Mouse (Mus musculus) stomach, embryonic 15.5 days (tissue): Measurements from ENCODE around the gene Pus7l. TPM values are rescaled to one million over a fixed set of nuclear protein-coding genes. Genes with fewer than 3 reads are reported as not detected.

Source experiments
- ATAC-seq: fragments of 200-750 bp; cut with Nextera tagmentation; 2 replicates; pipeline ENCODE4 v1.8.0; 2017; ENCODE audit warnings: low read depth, moderate number of reproducible peaks, moderate TSS enrichment; ENCODE audit not compliant: insufficient read depth, low FRiP score
- H3K27ac ChIP-seq: fragments of 300-500 bp; sonication (generic); 2 replicates; pipeline ENCODE4 v1.5.1; 2015; ENCODE audit warnings: mild to moderate bottlenecking, inconsistent platforms
- H3K27me3 ChIP-seq: fragments of 300-500 bp; sonication (generic); replicated peaks from 2 replicates; pipeline ENCODE4 v1.6.1; 2015; ENCODE audit warnings: inconsistent platforms
- H3K36me3 ChIP-seq: fragments of 300-500 bp; sonication (generic); 2 replicates; pipeline ENCODE4 v1.6.1; 2015; ENCODE audit warnings: inconsistent platforms
- H3K4me1 ChIP-seq: fragments of 300-500 bp; sonication (generic); 2 replicates; pipeline ENCODE4 v1.6.1; 2015; ENCODE audit warnings: inconsistent platforms
- H3K4me2 ChIP-seq: fragments of 300-500 bp; sonication (generic); 2 replicates; pipeline ENCODE4 v1.6.1; 2015; ENCODE audit warnings: mild to moderate bottlenecking, inconsistent platforms
- H3K4me3 ChIP-seq: fragments of 300-500 bp; sonication (generic); replicated peaks from 2 replicates; pipeline ENCODE4 v1.5.1; 2015; ENCODE audit warnings: inconsistent platforms
- H3K9ac ChIP-seq: fragments of 300-500 bp; sonication (generic); 2 replicates; pipeline ENCODE4 v1.6.1; 2015; ENCODE audit warnings: inconsistent platforms
- H3K9me3 ChIP-seq: fragments of 300-500 bp; sonication (generic); 2 replicates; pipeline ENCODE4 v1.6.1; 2016; ENCODE audit warnings: inconsistent platforms
- WGBS: fragments of 180-500 bp; shearing (Covaris S2); methylation state at CpG from one replicate; pipeline ENCODE4 v1.1.7; 2015; 5-methylcytosine and 5-hydroxymethylcytosine counted together
- polyA plus RNA-seq: library from polyadenylated mRNA; unstranded; fragments of >200 nt; fragmentation: Nextera tagmentation; extraction: Ambion mirVana; gene quantifications from 2 replicates; pipeline ENCODE4 v1.2.1, GENCODE M21; 2015

Pus7l gene
- polyA plus RNA-seq, 1 experiment from 2014 or later = 7.5 TPM

DNA sequence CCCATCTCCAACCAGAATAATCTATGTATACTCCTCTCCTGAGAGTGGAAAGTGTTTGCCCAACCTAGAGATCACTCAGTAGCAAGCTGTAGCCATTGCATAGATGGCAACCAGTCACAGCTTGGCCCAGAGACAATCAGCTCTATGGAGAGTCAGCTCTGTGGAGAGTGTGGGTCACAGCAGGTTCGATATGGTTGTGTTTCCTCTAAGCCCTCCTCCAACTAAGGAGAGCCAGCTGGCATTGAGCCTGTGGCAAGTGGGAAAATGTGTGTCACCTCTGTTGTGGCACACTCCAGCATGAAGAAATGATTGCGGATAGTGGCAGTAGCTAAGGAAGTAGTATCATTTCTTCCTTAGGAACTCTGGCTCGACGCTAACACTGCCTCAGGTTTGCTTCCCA lies 28.2 kb upstream of the Pus7l start:
- H3K9me3 ChIP-seq = no peaks in the 10 kb centered on the region
- H3K4me2 ChIP-seq = no peak overlapping the region
- no peak for ATAC-seq
- WGBS = 66% methylated on average over 4 of the region's 4 CpGs
- no peaks in the 10 kb centered on the region for H3K4me1 ChIP-seq
- no peaks in the 10 kb centered on the region for H3K27me3 ChIP-seq
- H3K36me3 ChIP-seq = no peaks in the 10 kb centered on the region
- no peak overlapping the region for H3K9ac ChIP-seq
- no peak overlapping the region for H3K4me3 ChIP-seq
- H3K27ac ChIP-seq = 0 out of 2 replicates have a peak overlapping the region, but pooled peaks have one; percentile 5

DNA sequence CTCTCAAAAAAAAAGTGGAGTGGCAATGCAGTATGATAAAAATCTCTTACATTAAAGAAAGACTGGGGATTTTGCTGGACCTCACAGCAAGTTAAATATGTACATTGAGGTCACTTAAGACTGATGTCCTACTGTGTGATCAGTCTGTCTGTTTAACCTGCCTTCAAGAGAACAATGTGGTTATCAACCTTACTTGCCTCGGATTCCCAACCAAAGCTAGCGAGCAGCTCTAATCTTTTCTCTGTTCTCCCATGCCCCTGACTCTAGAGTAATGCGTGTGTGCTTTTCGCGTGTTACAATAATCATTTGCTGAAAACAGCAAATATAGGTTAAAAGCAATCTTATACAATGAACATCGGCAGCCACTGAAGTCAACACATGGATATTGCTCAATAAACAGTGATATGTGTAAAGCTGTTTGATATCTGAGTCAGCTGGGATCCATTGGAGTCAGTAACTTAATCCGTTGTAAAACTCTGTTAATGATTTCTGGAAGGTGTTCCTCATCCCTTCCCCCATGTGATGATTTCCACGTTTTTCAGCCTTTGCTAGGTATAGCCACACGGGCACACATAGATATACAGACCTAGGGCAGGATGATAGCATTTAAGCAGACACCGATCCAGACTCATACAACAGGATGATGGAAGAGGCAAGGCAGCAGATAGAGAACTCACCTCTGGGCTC lies 25.3 kb upstream of the Pus7l start:
- Histone ChIP-seq H3K4me2 (no peak overlapping the region), H3K36me3 (0 out of 2 replicates have a peak, but pooled peaks cover 3% of the 10 kb centered on the region), H3K27ac (no peak overlapping the region), H3K27me3 (no peaks in the 10 kb centered on the region), H3K4me1 (no peaks in the 10 kb centered on the region), H3K9ac (no peak overlapping the region), H3K4me3 (no peak overlapping the region), H3K9me3 (no peaks in the 10 kb centered on the region)
- 60% methylated on average over 10 of the region's 10 CpGs for WGBS
- ATAC-seq = peak; percentile 79

DNA sequence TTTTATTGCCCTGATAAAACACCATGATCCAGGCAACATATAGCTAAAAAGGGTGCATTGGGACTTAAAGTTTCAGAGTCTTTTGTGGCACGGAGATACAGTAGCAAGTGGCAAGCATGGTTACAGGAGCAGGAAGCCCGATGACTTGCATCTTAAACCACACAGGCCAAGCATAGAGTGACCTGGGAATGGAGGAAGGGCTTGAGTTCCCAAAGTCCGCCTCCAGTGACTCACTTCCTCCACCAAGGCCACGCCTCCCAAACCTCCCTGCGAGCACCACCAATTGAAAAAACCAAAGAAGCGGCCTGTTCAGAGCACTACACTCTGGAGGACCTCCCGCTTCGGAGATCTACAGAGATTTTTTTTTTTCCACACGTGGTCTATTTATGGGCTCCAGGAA lies 22.5 kb upstream of the Pus7l start:
- 0 out of 2 replicates have a peak, but pooled peaks cover 7% of the 10 kb centered on the region for H3K36me3 ChIP-seq
- H3K27me3 ChIP-seq = no peaks in the 10 kb centered on the region
- no peak for ATAC-seq
- H3K4me2 ChIP-seq = no peak overlapping the region
- H3K9me3 ChIP-seq = no peaks in the 10 kb centered on the region
- H3K9ac ChIP-seq = no peak overlapping the region
- WGBS = 84% methylated on average over 9 of the region's 9 CpGs
- no peak overlapping the region for H3K27ac ChIP-seq
- no peaks in the 10 kb centered on the region for H3K4me1 ChIP-seq
- no peak overlapping the region for H3K4me3 ChIP-seq

DNA sequence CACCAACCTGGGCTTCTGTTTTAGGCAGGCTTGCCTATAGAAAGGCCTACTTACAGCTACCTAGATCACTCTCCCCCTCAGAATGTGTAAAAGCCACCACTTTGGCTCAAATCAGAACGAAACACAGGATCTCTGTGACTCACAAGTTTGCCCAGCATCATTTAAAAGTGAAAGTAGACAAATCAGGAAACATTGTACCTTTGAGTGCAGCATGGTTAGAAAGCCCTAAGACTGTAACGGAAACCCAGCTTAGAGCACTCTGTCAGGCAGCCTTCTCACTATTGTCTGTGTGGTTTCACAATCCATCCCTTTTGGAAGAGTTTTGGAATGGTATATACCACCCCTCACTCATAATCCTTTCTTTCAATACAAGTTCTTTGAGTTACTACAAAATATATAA lies 21.6 kb upstream of the Pus7l start:
- Histone ChIP-seq H3K4me3 (no peak overlapping the region), H3K36me3 (0 out of 2 replicates have a peak, but pooled peaks cover 7% of the 10 kb centered on the region), H3K27ac (no peak overlapping the region), H3K9ac (no peak overlapping the region), H3K9me3 (no peaks in the 10 kb centered on the region), H3K4me1 (no peaks in the 10 kb centered on the region), H3K4me2 (no peak overlapping the region), H3K27me3 (no peaks in the 10 kb centered on the region)
- WGBS = 80% methylated on average over 2 of the region's 2 CpGs
- no peak for ATAC-seq

DNA sequence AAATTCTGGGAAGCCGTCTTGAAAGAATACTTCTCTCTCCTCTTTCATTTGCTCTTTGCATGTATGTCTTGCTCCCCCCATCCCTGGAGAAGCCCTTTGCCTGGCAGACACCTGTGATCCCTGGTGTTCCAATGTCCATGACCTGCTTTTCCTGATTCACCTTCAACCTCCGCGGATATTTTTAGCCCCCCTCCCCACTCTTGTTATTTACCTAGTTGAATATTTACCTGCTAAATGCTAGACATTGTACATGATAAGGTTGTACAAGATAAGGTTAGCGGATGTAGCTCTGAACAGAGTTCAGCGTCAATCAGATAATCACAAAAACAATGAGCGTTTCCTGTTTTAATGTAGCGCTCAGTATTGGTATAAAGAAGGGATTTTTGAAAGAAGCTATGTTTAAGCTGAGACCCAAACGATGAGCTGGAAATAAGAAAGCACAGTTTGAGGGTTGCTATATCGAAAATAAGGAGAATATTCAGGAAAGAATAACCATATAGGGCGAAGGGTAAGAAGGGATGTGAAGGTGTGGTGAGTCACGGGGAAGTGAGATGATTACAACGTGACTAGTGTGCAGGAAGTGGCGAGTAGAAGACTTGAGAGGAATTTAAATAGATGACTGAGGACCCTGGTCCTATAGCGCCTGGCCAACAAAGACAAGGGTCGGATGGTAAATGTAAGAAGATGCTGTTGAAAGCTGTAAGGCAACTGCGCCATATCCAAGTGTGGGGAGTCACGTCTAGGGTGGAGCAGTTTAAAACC lies 15.7 kb upstream of the Pus7l start:
- Histone ChIP-seq H3K36me3 (0 out of 2 replicates have a peak, but pooled peaks cover 4% of the 10 kb centered on the region), H3K27me3 (no peaks in the 10 kb centered on the region), H3K27ac (no peak overlapping the region), H3K4me1 (no peaks in the 10 kb centered on the region), H3K4me2 (no peak overlapping the region), H3K9ac (no peak overlapping the region), H3K9me3 (no peaks in the 10 kb centered on the region), H3K4me3 (no peak overlapping the region)
- peak; percentile 35; the same call in 1 of the 2 replicates for ATAC-seq
- WGBS = 67% methylated on average over 17 of the region's 17 CpGs

DNA sequence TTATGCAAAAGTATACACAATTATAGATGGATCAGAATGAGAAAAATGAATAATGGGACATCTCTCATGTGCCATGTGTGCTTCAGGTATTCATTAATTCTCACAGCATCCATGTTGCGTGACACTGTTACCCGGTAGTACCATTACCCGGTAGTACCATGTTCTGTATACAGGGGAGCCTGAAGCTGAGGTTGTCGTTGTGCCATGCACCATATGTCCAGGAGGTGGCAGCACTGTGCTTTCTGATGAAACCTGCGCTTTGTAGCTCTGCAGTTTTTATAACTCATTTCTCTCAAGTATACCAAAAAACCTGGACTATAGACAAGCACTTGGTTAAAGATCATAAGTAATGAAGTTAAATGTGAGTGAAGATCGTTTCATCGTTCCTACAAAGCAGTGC lies 14.1 kb upstream of the Pus7l start:
- Histone ChIP-seq H3K36me3 (0 out of 2 replicates have a peak, but pooled peaks cover 4% of the 10 kb centered on the region), H3K4me2 (no peak overlapping the region), H3K27ac (no peak overlapping the region), H3K27me3 (no peaks in the 10 kb centered on the region), H3K4me1 (no peaks in the 10 kb centered on the region), H3K9me3 (no peaks in the 10 kb centered on the region), H3K9ac (no peak overlapping the region), H3K4me3 (no peak overlapping the region)
- 20% methylated on average over 7 of the region's 7 CpGs for WGBS
- ATAC-seq = peak; percentile 70; the same call in 1 of the 2 replicates

DNA sequence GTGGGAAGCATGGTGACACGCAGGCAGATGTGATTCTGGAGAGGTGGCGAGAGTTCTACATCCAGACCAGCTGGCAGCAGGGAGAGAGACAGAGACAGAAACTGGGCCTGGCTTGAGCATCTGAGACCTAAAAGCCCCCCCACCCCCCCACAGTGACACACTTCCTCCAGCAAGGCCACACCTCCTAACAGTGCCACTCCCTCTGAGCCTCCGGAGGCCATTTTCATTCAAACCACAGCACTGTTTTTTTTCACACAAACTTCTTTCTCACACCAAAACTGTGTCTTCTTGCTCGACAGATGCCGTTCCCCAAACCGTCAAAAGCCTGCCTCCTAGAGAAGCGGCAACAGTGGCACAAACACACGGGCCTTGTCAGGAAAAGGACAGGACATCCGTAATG lies 10.2 kb upstream of the Pus7l start:
- no peak overlapping the region for H3K9ac ChIP-seq
- no peak overlapping the region for H3K4me3 ChIP-seq
- no peak overlapping the region for H3K27ac ChIP-seq
- no peak overlapping the region for H3K4me2 ChIP-seq
- H3K9me3 ChIP-seq = no peaks in the 10 kb centered on the region
- no peak for ATAC-seq
- WGBS = 93% methylated on average over 9 of the region's 9 CpGs
- no peaks in the 10 kb centered on the region for H3K27me3 ChIP-seq
- H3K36me3 ChIP-seq = 0 out of 2 replicates have a peak, but pooled peaks cover 3% of the 10 kb centered on the region
- H3K4me1 ChIP-seq = no peaks in the 10 kb centered on the region

DNA sequence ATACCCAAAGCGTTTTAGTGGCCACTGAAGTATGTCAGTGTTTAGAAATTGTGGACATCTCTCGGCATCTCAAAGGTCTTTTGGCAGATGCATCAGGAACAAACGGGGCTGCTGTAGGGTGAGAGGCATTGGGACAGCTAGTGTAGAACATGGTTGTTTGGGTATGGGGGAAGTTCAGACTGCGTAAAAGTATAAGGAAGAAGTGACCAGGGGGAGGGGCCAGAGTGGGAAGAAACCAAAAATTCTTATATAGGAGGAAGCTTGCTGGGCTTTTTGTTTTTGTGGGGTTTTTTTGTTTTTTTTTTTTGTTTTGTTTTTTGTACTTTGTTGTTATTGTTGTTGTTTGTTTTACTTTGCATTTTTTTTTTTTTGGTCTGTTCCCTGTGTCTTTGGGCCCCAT lies 1.5 kb upstream of the Pus7l start:
- Histone ChIP-seq H3K36me3 (no peaks in the 10 kb centered on the region), H3K27me3 (no peaks in the 10 kb centered on the region), H3K4me2 (peak overlapping the region; percentile 85; the same call in 1 of the 2 replicates), H3K4me3 (no peak overlapping the region), H3K9ac (no peak overlapping the region), H3K27ac (no peak overlapping the region), H3K4me1 (no peaks in the 10 kb centered on the region), H3K9me3 (no peaks in the 10 kb centered on the region)
- 64% methylated on average over 4 of the region's 4 CpGs for WGBS
- no peak for ATAC-seq

DNA sequence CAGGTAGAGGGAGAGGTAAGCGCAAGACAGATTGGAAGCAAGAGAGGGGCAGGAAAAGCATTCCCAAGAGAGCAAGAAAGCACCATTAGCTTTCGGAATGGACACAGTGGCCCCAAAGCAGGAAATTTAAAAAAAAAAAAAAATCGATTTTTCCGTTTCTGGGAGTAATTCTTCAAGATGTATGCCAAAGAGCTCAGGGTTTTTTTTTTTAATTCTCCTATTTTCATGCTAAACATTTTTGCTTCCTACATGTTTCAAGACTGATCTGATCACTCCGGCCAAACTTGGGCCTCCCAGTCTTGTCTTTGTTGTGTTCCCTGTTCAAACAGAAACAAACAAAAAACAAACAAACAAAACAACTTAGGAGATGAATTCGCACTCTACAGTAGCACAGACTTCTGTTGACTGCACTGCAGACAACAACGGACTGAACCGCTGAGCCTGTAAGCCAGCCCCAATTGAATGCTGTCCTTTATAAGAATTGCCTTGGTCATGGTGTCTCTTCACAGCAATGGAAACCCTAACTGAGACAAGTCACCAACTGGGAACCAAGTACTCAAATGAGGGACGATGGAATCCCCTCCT lies 797 bp upstream of the Pus7l start:
- no peaks in the 10 kb centered on the region for H3K36me3 ChIP-seq
- WGBS = 35% methylated on average over 9 of the region's 9 CpGs

DNA sequence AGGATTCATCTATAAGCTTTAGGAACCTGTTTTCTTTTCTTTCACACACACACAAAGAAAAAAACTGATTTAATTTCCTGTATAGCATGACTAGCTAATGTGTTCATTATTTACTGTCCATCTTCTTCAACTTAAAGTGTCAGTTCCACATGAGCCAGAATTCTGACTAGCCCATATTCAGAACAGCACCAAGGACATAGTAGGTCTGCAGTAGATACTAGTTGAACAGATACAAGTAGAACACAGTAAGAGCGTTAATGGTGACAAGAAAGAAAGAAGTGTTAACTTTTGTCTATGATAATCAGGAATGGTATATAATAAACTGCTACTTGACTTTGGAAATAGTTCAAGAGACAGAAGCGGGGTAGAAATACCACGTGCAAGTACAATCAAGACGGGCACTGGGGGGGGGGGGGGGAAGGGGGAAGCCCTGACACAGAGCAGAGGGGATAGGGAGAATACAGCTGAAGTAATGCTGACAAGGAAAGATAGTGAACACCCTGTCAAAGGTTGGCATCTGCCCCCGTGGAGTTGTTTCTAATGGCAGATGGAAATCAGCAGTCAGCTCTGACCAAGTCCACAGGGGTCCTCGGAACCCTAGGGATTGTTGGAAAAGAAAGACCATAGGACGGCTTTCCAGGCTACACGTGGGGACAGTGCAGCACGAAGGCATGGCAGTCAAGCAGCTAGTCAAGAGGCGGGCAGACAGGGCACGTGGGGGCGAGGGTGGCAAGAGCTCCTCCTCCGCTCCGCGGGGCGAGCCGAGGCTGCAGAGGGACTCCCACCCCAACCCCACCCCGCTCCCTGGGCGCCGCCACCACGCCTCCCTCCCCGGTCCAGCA lies 559 bp downstream of the Pus7l start:
- peak; percentile 82 for ATAC-seq
- Histone ChIP-seq H3K4me3 (peak overlapping the region; percentile 61), H3K9ac (peak overlapping the region; percentile 32; the same call in 1 of the 2 replicates), H3K27me3 (no peaks in the 10 kb centered on the region), H3K27ac (peak overlapping the region; percentile 71), H3K4me2 (peak overlapping the region; percentile 85), H3K9me3 (no peaks in the 10 kb centered on the region), H3K36me3 (no peaks in the 10 kb centered on the region), H3K4me1 (no peaks in the 10 kb centered on the region)
- 8% methylated on average over 21 of the region's 22 CpGs for WGBS

More for the DNA sequence above, 797 bp upstream of the Pus7l start:
- Histone ChIP-seq H3K4me1 (no peaks in the 10 kb centered on the region), H3K27ac (peak overlapping the region; percentile 89), H3K4me2 (peak overlapping the region; percentile 85), H3K27me3 (no peaks in the 10 kb centered on the region), H3K9me3 (no peaks in the 10 kb centered on the region), H3K4me3 (peak overlapping the region; percentile 61), H3K9ac (peak overlapping the region; percentile 44)
- no peak for ATAC-seq

DNA sequence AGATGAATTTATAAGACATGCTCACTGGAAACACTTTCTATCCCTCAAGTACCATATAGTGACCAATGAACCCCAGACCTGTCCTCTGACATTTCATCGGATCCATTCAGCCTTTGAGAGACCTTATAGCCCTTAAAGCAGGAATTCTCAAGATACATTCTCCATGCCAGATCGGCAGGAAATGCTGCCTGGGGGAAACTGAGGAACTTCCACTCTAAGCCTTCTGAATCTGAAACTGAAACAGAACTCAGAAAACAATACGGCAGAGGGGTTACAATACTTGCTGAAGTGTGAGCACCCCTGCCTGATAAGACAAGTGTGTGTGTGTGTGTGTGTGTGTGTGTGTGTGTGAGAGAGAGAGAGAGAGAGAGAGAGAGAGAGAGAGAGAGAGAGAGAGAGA lies 4.1 kb downstream of the Pus7l start:
- WGBS = 85% methylated on average over 3 of the region's 3 CpGs

More for the DNA sequence above, 4.1 kb downstream of the Pus7l start:
- no peak overlapping the region for H3K4me2 ChIP-seq
- H3K4me1 ChIP-seq = no peaks in the 10 kb centered on the region
- no peaks in the 10 kb centered on the region for H3K27me3 ChIP-seq
- H3K27ac ChIP-seq = no peak overlapping the region
- H3K9me3 ChIP-seq = no peaks in the 10 kb centered on the region
- no peak for ATAC-seq
- no peaks in the 10 kb centered on the region for H3K36me3 ChIP-seq
- no peak overlapping the region for H3K4me3 ChIP-seq
- H3K9ac ChIP-seq = no peak overlapping the region
